Mouse (Mus musculus) embryonic facial prominence, embryonic 13.5 days (tissue): Measurements from ENCODE around the gene Pex5l. TPM values are rescaled to one million over a fixed set of nuclear protein-coding genes. Genes with fewer than 3 reads are reported as not detected.

Experiments
- ATAC-seq: fragments of 200-750 bp; cut with Nextera tagmentation; 2 replicates; pipeline ENCODE4 v1.8.0; 2017; ENCODE audit warnings: low read depth; ENCODE audit not compliant: insufficient number of reproducible peaks, insufficient read depth, low FRiP score, low TSS enrichment
- H3K27ac ChIP-seq: fragments of 300-500 bp; sonication (generic); 2 replicates; pipeline ENCODE4 v1.5.1; 2015; ENCODE audit warnings: moderate library complexity, mild to moderate bottlenecking, inconsistent platforms
- H3K27me3 ChIP-seq: fragments of 300-500 bp; sonication (generic); 2 replicates; pipeline ENCODE4 v1.6.1; 2015; ENCODE audit warnings: mild to moderate bottlenecking, inconsistent platforms
- H3K36me3 ChIP-seq: fragments of 300-500 bp; sonication (generic); 2 replicates; pipeline ENCODE4 v1.6.1; 2015; ENCODE audit warnings: mild to moderate bottlenecking, inconsistent platforms
- H3K4me1 ChIP-seq: fragments of 300-500 bp; sonication (generic); 2 replicates; pipeline ENCODE4 v1.6.1; 2015; ENCODE audit warnings: inconsistent platforms
- H3K4me2 ChIP-seq: fragments of 300-500 bp; sonication (generic); 2 replicates; pipeline ENCODE4 v1.6.1; 2015; ENCODE audit warnings: moderate library complexity, mild to moderate bottlenecking, inconsistent platforms
- H3K4me3 ChIP-seq: fragments of 300-500 bp; sonication (generic); 2 replicates; pipeline ENCODE4 v1.5.1; 2015; ENCODE audit warnings: mild to moderate bottlenecking, inconsistent platforms
- H3K9ac ChIP-seq: fragments of 300-500 bp; sonication (generic); 2 replicates; pipeline ENCODE4 v1.6.1; 2015; ENCODE audit warnings: mild to moderate bottlenecking, inconsistent platforms
- H3K9me3 ChIP-seq: fragments of 300-500 bp; sonication (generic); 2 replicates; pipeline ENCODE4 v1.6.1; 2016; ENCODE audit warnings: inconsistent platforms
- WGBS: fragments of 180-500 bp; shearing (Covaris S2); methylation state at CpG from one replicate; pipeline ENCODE4 v1.1.7; 2015; ENCODE audit warnings: mixed read lengths; 5-methylcytosine and 5-hydroxymethylcytosine counted together
- polyA plus RNA-seq: library from polyadenylated mRNA; unstranded; fragments of >200 nt; fragmentation: Nextera tagmentation; extraction: Ambion mirVana; gene quantifications from 2 replicates; pipeline ENCODE4 v1.2.1, GENCODE M21; 2015

The Pex5l gene
- polyA plus RNA-seq, 1 experiment from 2014 or later, result 0.55 TPM

DNA sequence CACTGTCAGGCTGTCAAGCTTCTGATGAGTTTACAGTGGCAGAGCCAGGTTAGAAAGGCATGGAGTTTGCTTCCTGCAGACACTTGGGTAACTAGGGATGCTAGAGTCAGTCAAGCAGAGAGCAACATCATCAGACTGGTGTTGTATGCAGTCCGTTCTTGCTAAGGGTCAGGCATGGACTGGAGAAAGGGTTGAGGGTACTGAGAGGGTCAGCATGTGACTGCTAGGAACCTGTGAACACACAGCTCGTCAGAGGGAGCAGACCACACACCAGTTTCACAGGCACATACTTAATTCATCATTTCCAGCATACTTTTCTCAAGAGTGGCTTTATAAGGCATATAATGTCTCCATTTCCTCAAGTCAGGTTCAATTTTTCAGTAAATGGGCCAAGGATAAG lies 53.6 kb downstream of the Pex5l start:
- H3K4me1 ChIP-seq, result peaks cover 8% of the 10 kb centered on the region; the same call in 1 of the 2 replicates
- H3K27ac ChIP-seq, result no peak overlapping the region
- H3K36me3 ChIP-seq, result no peaks in the 10 kb centered on the region
- H3K4me3 ChIP-seq, result peak overlapping the region; percentile 29; the same call in 1 of the 2 replicates
- no peaks in the 10 kb centered on the region for H3K9me3 ChIP-seq
- no peaks in the 10 kb centered on the region for H3K27me3 ChIP-seq
- ATAC-seq, result no peak
- peak overlapping the region; percentile 51 for H3K4me2 ChIP-seq
- H3K9ac ChIP-seq, result no peak overlapping the region
- WGBS, result 40% methylated on average over 2 of the region's 2 CpGs

DNA sequence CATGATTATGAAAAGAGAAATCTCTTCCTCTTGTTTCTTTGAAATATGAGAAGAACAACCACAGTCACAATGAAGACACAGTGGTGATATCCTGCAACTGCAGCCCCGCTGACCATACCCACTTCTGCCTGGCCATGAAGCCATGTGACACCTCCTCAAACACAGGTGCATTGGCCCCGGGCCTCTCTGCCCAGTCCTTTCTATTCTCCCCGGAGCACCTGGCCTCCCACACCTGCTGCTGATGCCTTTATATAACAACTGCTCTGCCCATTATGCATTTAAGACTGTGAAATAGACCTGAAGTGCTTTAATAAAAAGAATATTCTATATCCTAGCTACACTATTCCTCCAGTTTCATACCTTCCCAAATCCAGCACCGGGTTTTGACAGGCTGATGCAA lies 54.8 kb downstream of the Pex5l start:
- Histone ChIP-seq H3K4me3 (no peak overlapping the region), H3K9me3 (no peaks in the 10 kb centered on the region), H3K27me3 (no peaks in the 10 kb centered on the region), H3K4me1 (peaks cover 8% of the 10 kb centered on the region; the same call in 1 of the 2 replicates), H3K4me2 (no peak overlapping the region), H3K27ac (no peak overlapping the region), H3K36me3 (no peaks in the 10 kb centered on the region), H3K9ac (no peak overlapping the region)
- ATAC-seq, result no peak
- 64% methylated on average over 4 of the region's 4 CpGs for WGBS

DNA sequence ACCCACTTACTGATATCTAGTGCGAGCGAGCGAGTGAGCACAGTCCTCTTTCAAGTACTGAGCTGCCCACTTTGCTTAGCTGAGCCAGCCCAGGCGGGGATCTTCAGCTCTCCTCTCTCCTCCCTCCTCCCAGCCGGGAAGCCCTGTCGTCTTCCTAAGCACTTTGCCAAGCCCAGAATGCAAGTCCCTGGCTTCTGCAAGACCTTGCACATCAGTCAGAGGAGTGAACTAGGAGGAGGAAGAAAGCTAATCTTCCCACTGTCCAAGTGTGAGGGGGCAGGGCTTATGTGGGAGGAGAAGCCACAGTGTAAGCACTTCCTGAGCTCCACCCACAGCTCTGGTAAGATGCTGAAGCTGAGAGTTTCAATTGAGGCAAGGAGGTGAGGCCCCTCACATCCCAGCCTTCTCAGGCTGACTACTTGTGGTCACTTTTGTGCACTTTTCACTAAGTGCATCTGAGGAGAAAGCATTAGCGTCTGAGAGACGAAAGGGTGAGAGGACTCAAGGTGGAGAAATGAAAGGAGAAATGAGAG lies 60.2 kb downstream of the Pex5l start:
- Histone ChIP-seq H3K36me3 (no peaks in the 10 kb centered on the region), H3K9me3 (no peaks in the 10 kb centered on the region), H3K4me2 (peak overlapping the region; percentile 40), H3K27me3 (no peaks in the 10 kb centered on the region), H3K4me3 (no peak overlapping the region), H3K9ac (0 out of 2 replicates have a peak overlapping the region, but pooled peaks have one; percentile 36), H3K4me1 (0 out of 2 replicates have a peak, but pooled peaks cover 6% of the 10 kb centered on the region), H3K27ac (no peak overlapping the region)
- ATAC-seq, result no peak
- WGBS, result 33% methylated on average over 8 of the region's 8 CpGs

- 89% methylated on average over 4 of the region's 4 CpGs for WGBS
- no peak overlapping the region for H3K4me3 ChIP-seq
- no peak for ATAC-seq
- no peaks in the 10 kb centered on the region for H3K27me3 ChIP-seq
- no peak overlapping the region for H3K27ac ChIP-seq
- H3K4me2 ChIP-seq, result no peak overlapping the region
- no peak overlapping the region for H3K9ac ChIP-seq
- no peaks in the 10 kb centered on the region for H3K36me3 ChIP-seq
- no peaks in the 10 kb centered on the region for H3K9me3 ChIP-seq
- 0 out of 2 replicates have a peak, but pooled peaks cover 6% of the 10 kb centered on the region for H3K4me1 ChIP-seq
Observed at GRCm38 (mm10) chr3:33081793-33082192, 61.3 kb downstream of the Pex5l start.

GRCm38 (mm10) chr3:33079658-33080057 lies 63.4 kb downstream of the Pex5l start:
- 0 out of 2 replicates have a peak, but pooled peaks cover 6% of the 10 kb centered on the region for H3K4me1 ChIP-seq
- no peaks in the 10 kb centered on the region for H3K27me3 ChIP-seq
- no peak overlapping the region for H3K4me2 ChIP-seq
- H3K36me3 ChIP-seq, result no peaks in the 10 kb centered on the region
- H3K4me3 ChIP-seq, result no peak overlapping the region
- H3K9me3 ChIP-seq, result no peaks in the 10 kb centered on the region
- H3K9ac ChIP-seq, result no peak overlapping the region
- no peak overlapping the region for H3K27ac ChIP-seq
- no peak for ATAC-seq
- 93% methylated on average over 1 of the region's 1 CpGs for WGBS

DNA sequence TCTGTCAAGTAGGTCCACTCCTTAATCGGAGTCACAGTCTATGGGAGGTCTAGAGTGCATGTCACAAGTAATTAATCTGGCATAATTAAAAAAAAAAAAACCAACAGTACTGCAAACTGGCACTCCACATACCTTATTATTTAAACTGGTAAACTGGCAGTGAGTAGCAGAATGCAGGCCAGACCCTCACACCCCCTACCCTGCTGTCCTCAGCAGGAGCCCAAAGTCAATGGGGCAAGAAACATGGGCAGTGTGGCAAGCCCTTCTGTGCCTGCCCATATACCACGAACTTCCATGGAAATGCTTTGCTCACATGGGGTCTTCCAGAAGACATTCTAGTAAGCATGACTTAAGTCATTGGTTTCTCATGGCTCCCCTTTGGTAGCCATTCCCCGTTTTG lies 63.9 kb downstream of the Pex5l start:
- H3K4me3 ChIP-seq, result no peak overlapping the region
- H3K4me2 ChIP-seq, result no peak overlapping the region
- no peak overlapping the region for H3K9ac ChIP-seq
- H3K36me3 ChIP-seq, result no peaks in the 10 kb centered on the region
- H3K4me1 ChIP-seq, result 0 out of 2 replicates have a peak, but pooled peaks cover 6% of the 10 kb centered on the region
- H3K27me3 ChIP-seq, result no peaks in the 10 kb centered on the region
- no peaks in the 10 kb centered on the region for H3K9me3 ChIP-seq
- WGBS, result 84% methylated on average over 3 of the region's 3 CpGs
- H3K27ac ChIP-seq, result no peak overlapping the region
- ATAC-seq, result no peak

DNA sequence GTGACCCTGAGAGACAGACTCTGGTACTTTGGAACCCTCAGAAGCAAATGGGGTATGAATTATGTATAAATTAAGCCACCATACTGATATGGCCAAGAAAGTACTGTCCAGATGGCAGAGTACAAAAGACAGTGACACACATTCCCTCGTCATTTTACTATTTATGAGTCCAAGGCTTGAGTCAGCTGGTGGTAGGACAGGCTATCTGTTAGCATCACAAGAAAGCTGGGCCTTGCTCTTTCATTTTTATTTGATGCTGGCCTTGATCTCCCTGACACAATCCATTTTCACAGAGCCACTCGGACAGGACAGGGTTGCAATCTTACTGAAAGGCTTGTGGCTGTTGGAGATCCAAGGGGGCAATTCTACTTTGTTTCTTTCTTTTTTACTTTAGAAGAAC lies 67.4 kb downstream of the Pex5l start:
- ATAC-seq, result no peak
- no peaks in the 10 kb centered on the region for H3K36me3 ChIP-seq
- no peak overlapping the region for H3K4me3 ChIP-seq
- H3K9ac ChIP-seq, result no peak overlapping the region
- no peak overlapping the region for H3K27ac ChIP-seq
- H3K4me1 ChIP-seq, result no peaks in the 10 kb centered on the region
- WGBS, result 75% methylated on average over 2 of the region's 2 CpGs
- H3K27me3 ChIP-seq, result no peaks in the 10 kb centered on the region
- no peaks in the 10 kb centered on the region for H3K9me3 ChIP-seq
- no peak overlapping the region for H3K4me2 ChIP-seq

- no peaks in the 10 kb centered on the region for H3K4me1 ChIP-seq
- no peaks in the 10 kb centered on the region for H3K36me3 ChIP-seq
- H3K27me3 ChIP-seq, result no peaks in the 10 kb centered on the region
- H3K9ac ChIP-seq, result no peak overlapping the region
- 67% methylated on average over 10 of the region's 10 CpGs for WGBS
- no peaks in the 10 kb centered on the region for H3K9me3 ChIP-seq
- H3K27ac ChIP-seq, result no peak overlapping the region
- no peak overlapping the region for H3K4me3 ChIP-seq
- H3K4me2 ChIP-seq, result no peak overlapping the region
- no peak for ATAC-seq
Observed at GRCm38 (mm10) chr3:33074266-33074981, 68.6 kb downstream of the Pex5l start.

DNA sequence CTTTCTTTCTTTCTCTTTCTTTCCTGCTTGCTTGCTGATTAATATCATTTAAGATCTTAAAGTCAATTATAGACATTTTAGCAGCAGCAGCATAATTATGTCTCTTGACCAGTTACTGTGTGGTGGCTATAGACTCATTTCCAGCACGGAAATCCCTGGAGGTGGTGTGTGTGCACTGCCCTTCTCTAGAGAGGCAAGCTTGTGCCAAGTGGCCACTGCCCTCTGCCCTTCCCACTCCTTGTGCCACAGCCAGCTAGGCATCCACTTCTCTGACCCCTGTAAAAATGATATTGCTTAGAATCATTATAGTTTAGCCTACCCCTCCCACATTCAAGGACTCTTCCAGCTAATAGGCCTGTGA lies 69.2 kb downstream of the Pex5l start:
- Histone ChIP-seq H3K9ac (no peak overlapping the region), H3K4me3 (no peak overlapping the region), H3K27me3 (no peaks in the 10 kb centered on the region), H3K4me2 (no peak overlapping the region), H3K9me3 (no peaks in the 10 kb centered on the region), H3K27ac (no peak overlapping the region), H3K36me3 (no peaks in the 10 kb centered on the region), H3K4me1 (no peaks in the 10 kb centered on the region)
- WGBS, result 56% methylated on average over 1 of the region's 1 CpGs
- no peak for ATAC-seq

DNA sequence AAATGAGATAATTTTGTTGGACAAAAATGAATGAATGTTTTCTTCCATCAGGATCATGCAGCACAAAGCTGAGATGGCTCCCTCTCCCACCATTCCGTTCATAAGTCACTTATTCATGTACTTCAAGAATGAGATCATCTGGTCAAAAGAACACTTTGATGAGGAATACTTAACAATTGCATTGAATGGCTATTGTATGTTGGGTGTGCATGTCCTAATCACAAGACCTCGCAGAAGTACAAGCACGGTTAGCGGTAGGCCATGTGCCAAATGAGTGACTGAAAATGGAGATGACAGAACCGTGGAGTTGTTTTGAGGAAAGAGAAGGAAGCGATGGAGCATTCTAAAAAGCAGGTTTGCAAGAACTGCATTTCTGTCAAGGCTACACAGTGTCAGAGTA lies 72.3 kb downstream of the Pex5l start:
- Histone ChIP-seq H3K4me3 (no peak overlapping the region), H3K9ac (no peak overlapping the region), H3K27me3 (no peaks in the 10 kb centered on the region), H3K9me3 (no peaks in the 10 kb centered on the region), H3K36me3 (no peaks in the 10 kb centered on the region), H3K4me2 (no peak overlapping the region), H3K27ac (no peak overlapping the region), H3K4me1 (no peaks in the 10 kb centered on the region)
- no peak for ATAC-seq
- WGBS, result 91% methylated on average over 6 of the region's 6 CpGs

- WGBS, result 81% methylated on average over 5 of the region's 5 CpGs
- no peak overlapping the region for H3K27ac ChIP-seq
- H3K4me1 ChIP-seq, result no peaks in the 10 kb centered on the region
- no peak overlapping the region for H3K9ac ChIP-seq
- H3K4me3 ChIP-seq, result no peak overlapping the region
- no peaks in the 10 kb centered on the region for H3K9me3 ChIP-seq
- ATAC-seq, result no peak
- H3K4me2 ChIP-seq, result no peak overlapping the region
- H3K27me3 ChIP-seq, result no peaks in the 10 kb centered on the region
- H3K36me3 ChIP-seq, result no peaks in the 10 kb centered on the region
Observed at GRCm38 (mm10) chr3:33068146-33068545, 74.9 kb downstream of the Pex5l start.

- Histone ChIP-seq H3K4me1 (no peaks in the 10 kb centered on the region), H3K4me3 (no peak overlapping the region), H3K36me3 (no peaks in the 10 kb centered on the region), H3K4me2 (no peak overlapping the region), H3K9ac (no peak overlapping the region), H3K27me3 (no peaks in the 10 kb centered on the region), H3K9me3 (no peaks in the 10 kb centered on the region), H3K27ac (no peak overlapping the region)
- no peak for ATAC-seq
- 49% methylated on average over 6 of the region's 6 CpGs for WGBS
Observed at GRCm38 (mm10) chr3:33063590-33063989, 79.5 kb downstream of the Pex5l start.
